Mouse (Mus musculus) neutrophil, adult 5-6 weeks (primary cell): ENCODE measurements around the gene Gpc6. TPM values are rescaled to one million over a fixed set of nuclear protein-coding genes. Genes with fewer than 3 reads are reported as not detected.

Source experiments
- ATAC-seq: fragments of 151-379, 151-347 bp; 2 replicates; pipeline ENCODE4 v1.8.0; 2017; ENCODE audit warnings: mild to moderate bottlenecking, moderate TSS enrichment; ENCODE audit not compliant: insufficient number of reproducible peaks, poor library complexity, low FRiP score, severe bottlenecking; ENCODE audit errors: extremely low read depth
- total RNA-seq: library from RNA; stranded (forward); fragments of 200-1000 nt; gene quantifications from 2 replicates; pipeline ENCODE4 v1.2.3, GENCODE M21; 2017

The Gpc6 gene
- 0.12 TPM in 1 of 2 replicates, not detected in the other for total RNA-seq

DNA sequence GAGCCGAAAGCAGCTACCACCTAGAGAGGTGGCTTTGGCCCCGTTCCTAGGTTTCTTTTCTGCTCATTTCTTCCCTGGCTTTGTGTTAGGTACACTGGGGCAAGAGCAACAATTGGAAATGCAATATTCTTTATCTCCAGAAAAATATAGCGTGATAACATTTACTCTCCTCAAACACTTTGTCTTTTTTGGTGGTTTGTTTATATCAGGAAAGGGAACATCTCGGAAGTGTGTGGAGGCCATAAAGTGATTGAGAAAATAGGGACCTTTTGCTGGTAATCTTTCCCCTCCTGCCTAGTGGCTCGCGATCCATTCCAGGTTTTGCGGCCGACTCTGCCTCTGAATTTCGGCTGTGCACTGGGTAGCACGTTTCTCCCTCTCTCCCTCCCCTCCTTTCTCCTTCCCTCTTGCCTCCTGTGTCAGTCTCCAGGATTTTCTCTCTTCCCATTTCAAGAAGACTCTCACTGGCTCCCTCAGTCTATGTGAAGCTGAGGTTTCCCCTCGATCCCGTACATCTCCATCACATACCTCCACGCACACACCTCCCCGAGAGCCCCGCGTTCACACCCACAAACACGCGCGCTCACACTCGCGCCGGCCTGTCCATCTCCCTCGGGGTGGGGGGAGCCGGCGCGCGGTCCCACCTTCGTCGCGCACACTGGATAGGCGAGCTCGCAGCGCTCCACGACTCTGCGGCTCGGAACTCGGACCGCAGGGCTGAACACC lies at the start of gene Gpc6:
TSS of gene Gpc6 (plus strand) at position 440 of the 726 bp plus-strand sequence.
- ATAC-seq, result no peak

- ATAC-seq, result no peak
These were observed 42.6 kb upstream of the Gpc6 start for GRCm38 (mm10) chr14:116882480-116883044.

GRCm38 (mm10) chr14:116894316-116894715 lies 30.8 kb upstream of the Gpc6 start:
- ATAC-seq, result no peak

- ATAC-seq, result no peak
These were observed 27.1 kb upstream of the Gpc6 start for GRCm38 (mm10) chr14:116897971-116898370.

DNA sequence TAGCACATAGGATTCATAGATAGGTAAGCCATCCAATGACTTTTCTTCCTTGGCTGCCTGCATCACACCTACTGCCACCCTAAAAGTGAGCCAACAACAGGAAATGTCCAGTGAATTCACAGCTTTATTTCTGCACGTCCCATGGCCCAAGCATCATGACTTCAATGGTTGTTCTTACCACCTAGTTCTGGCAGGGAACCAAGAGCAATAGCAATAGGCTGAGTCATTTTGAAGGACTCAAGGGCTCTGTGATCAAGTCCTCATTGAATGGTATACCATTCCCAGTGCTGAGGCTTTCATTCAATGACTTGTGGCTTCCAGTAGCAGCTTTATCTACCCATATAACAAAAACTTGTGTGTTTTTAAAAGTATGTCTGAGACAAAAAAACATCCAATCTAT lies 13.3 kb upstream of the Gpc6 start:
- no peak for ATAC-seq

GRCm38 (mm10) chr14:116916874-116917273 lies 8.2 kb upstream of the Gpc6 start:
- no peak for ATAC-seq

- ATAC-seq, result no peak
These were observed 849 bp upstream of the Gpc6 start for GRCm38 (mm10) chr14:116924266-116924665.

- no peak for ATAC-seq
These were observed 732 bp downstream of the Gpc6 start for GRCm38 (mm10) chr14:116925691-116926403.

DNA sequence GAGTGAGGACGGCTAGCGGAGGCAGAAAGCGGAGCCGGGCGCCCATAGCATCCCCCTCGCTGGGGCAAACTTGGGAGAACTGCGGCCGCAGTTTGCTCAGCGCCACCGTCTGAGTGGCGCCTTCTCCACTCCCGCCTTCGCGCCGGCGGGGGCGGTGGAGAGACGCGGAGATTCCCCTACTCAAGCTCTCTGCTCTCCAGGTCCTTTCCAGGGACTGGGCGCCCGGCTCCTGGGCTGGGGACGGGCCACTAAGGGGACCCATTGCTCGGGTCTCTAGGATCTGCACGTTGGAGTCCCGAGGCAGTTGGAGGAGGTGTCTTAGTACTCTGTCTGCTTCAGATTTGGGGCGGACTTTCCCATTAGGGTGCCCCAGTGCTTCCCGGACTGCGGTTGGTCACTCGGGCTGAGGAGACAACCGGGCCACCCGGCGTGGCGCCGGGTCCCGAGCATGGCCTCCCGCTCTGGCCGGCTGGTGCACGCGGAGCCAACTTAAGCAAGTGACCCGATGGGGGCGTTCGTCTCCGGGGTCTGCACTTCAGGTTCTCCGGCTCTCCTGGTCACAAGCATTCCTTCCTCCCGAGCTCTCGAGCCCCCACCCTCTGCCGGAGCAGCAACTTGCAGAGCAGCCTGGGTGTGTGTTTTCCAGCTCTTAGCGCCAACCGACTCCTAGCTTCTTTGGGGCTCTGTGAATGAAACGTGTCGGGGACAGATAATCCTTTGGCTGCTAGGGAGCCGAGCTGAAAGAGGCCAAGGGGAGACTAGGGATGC lies 1.5 kb downstream of the Gpc6 start:
- no peak for ATAC-seq

DNA sequence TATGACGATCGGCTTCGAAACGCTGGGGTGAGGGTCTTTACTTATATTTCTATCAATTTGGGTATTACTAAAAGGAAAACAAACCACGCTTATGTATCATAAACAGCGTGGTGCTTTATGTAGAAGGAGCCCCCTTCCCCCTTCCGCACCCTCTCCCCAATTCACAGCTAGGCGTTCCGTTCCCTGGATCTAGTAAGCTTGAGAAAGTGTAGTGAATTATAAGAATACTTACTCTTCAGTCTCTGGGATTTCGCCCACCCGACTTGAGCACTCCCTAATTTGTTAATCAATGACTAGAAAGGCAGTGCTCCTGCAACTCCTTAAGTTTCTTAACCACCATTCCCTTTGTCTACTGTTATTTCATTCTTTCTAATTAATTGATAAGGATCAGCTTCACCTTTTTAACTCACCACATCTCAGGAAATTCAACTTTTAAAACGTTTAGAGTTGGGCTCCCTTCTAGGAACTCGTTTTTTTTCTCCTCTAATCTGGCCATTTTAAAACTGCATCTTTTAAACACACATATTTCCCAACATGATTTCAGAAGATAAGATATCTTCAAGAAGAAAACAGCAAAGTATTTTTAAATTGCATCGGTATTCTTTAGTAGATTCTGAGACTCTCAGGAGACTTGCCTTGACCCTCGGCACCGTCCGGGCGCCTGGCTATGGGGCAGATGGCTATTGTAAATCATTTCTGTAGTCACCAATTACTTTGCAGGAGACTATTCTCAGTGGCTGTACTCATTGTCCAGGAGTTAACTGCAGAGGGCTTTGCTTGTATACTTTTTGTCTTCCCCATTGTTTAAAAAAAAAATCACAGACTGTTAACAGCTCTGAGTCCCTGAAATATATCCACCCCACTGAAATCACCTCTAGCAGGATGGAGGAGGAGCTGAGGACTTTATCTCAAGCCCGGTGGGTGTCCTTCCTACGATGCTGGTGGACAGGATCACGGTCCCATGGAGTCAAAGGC lies 2.5 kb downstream of the Gpc6 start:
- no peak for ATAC-seq

- ATAC-seq, result no peak
These were observed 3.3 kb downstream of the Gpc6 start for GRCm38 (mm10) chr14:116928395-116928794.

- ATAC-seq, result no peak
These were observed 3.8 kb downstream of the Gpc6 start for GRCm38 (mm10) chr14:116928796-116929529.

DNA sequence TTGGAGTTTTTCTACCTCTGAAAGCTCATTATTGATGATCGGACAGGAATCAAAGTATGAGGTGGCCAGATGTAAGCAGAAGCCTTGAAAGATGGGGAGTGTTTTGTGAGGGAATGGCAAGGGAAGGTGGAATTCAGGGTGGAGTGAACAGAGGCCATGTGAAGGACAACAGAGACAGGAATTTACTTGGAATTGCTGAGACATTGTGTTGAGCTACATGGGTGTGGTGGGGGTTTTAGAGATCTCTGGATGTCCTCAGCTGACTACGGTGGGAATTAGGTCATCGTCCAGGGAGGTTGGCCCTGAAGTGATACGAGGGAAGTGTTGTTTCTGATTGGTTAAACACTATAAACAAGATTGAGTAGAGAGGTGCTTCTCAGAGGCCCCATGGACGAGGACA lies 8.7 kb downstream of the Gpc6 start:
- ATAC-seq, result no peak

- ATAC-seq, result no peak
These were observed 12.9 kb downstream of the Gpc6 start for GRCm38 (mm10) chr14:116937910-116938560.

DNA sequence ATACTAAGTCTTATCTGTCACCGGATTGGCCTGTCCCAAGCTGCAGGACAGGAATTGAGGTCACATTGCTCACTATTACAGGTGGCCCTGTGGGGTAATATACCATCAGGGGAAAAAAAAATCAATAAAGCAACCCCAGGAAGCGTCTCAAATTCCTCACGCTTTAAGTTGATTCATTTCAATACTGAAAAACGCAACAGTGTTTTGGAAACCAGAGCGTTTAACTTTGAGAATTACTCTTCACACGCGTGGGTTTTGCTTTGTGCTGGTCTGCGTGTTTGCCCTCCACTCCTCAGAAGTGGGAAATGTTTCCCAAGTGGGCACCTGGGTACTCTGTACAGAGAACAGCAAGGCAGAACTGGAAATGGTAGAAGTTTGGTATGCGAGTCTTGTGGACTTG lies 13.6 kb downstream of the Gpc6 start:
- no peak for ATAC-seq

DNA sequence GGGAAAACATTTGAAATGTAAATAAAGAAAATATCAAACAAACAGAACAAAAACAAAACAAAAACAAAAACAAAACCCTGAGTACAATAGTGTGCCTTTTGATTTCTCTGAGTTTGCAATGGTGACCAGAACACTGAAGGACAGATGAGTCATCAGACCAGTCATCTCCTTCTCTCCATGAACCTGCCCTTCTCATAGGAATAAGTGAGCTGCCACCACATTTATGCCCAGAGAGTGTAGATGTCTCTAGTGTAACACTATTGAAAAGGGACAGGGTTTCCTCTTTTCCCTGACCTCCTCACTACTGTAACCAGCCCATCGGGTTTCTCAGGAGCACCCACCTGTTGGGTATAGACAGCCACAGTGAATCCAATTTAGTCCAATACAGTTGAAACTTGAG lies 14.4 kb downstream of the Gpc6 start:
- no peak for ATAC-seq

DNA sequence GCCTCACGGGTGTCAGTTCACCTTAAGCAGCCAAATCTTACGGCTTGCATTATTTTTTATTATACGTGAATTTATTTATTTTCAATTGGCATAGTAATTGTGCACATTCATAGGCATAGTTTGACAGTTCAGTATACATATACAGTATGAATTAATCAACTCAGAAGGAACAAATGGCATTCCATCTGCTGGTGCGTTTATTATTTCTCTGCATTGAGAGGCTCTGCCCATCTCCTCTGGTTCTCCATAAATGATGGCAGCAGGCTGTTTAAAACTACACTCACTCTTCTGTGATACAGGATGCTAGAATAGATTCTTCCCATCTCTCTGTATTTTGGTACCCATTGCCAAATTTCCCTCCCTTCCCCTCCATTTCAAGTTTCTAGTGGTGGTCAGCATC lies 16.7 kb downstream of the Gpc6 start:
- ATAC-seq, result no peak
